Mouse (Mus musculus) kidney, embryonic 16.5 days (tissue): ENCODE data around the gene Brms1. TPM values are rescaled to one million over a fixed set of nuclear protein-coding genes. Genes with fewer than 3 reads are reported as not detected.

Experiments
- ATAC-seq: fragments of 200-750 bp; cut with Nextera tagmentation; 2 replicates; pipeline ENCODE4 v1.8.0; 2017; ENCODE audit warnings: moderate TSS enrichment; ENCODE audit not compliant: low FRiP score, low TSS enrichment
- H3K27ac ChIP-seq: fragments of 300-500 bp; sonication (generic); 2 replicates; pipeline ENCODE4 v1.5.1; 2014; ENCODE audit warnings: low read length
- H3K27me3 ChIP-seq: fragments of 300-500 bp; sonication (generic); 2 replicates; pipeline ENCODE4 v1.6.1; 2014; ENCODE audit warnings: low read length, control low read depth, mixed read lengths; ENCODE audit not compliant: insufficient read depth
- H3K36me3 ChIP-seq: fragments of 300-500 bp; sonication (generic); 2 replicates; pipeline ENCODE4 v1.6.1; 2014; ENCODE audit warnings: low read length, control low read depth, mixed read lengths; ENCODE audit not compliant: insufficient read depth
- H3K4me1 ChIP-seq: fragments of 300-500 bp; sonication (generic); 2 replicates; pipeline ENCODE4 v1.6.1; 2014; ENCODE audit warnings: low read length, control low read depth, mixed read lengths; ENCODE audit not compliant: insufficient read depth
- H3K4me2 ChIP-seq: fragments of 300-500 bp; sonication (generic); replicated peaks from 2 replicates; pipeline ENCODE4 v1.6.1; 2014; ENCODE audit warnings: low read depth, low read length
- H3K4me3 ChIP-seq: fragments of 300-500 bp; sonication (generic); 2 replicates; pipeline ENCODE4 v1.5.1; 2014; ENCODE audit warnings: mild to moderate bottlenecking, low read length
- H3K9ac ChIP-seq: fragments of 300-500 bp; sonication (generic); replicated peaks from 2 replicates; pipeline ENCODE4 v1.6.1; 2014; ENCODE audit warnings: low read length
- H3K9me3 ChIP-seq: fragments of 300-500 bp; sonication (generic); 2 replicates; pipeline ENCODE4 v1.6.1; 2016; ENCODE audit warnings: low read length, control low read depth
- WGBS: fragments of 180-500 bp; shearing (Covaris S2); extraction: QIAGEN DNeasy Blood & Tissue Kit; methylation state at CpG from one replicate; pipeline ENCODE4 v1.1.7; 2014; 5-methylcytosine and 5-hydroxymethylcytosine counted together
- polyA plus RNA-seq: library from polyadenylated mRNA; unstranded; fragments of >200 nt; fragmentation: Nextera tagmentation; extraction: Ambion mirVana; gene quantifications from 2 replicates; pipeline ENCODE4 v1.2.1, GENCODE M21; 2015

The Brms1 gene
- polyA plus RNA-seq, 1 experiment from 2014 or later, result 53.1 TPM

- Histone ChIP-seq H3K27ac (peak overlapping the region; percentile 83), H3K4me2 (no peak overlapping the region), H3K4me1 (peaks cover 51% of the 10 kb centered on the region), H3K4me3 (no peak overlapping the region), H3K27me3 (no peaks in the 10 kb centered on the region), H3K36me3 (no peaks in the 10 kb centered on the region), H3K9me3 (no peaks in the 10 kb centered on the region), H3K9ac (peak overlapping the region; percentile 14; the same call in 1 of the 2 replicates)
- ATAC-seq, result 0 out of 2 replicates have a peak, but pooled peaks have one; percentile 14
- 52% methylated on average over 5 of the region's 5 CpGs for WGBS
These were observed 19.5 kb downstream of the Brms1 start for GRCm38 (mm10) chr19:5060365-5061330.

GRCm38 (mm10) chr19:5062041-5062440 lies 20.9 kb downstream of the Brms1 start:
- 90% methylated on average over 5 of the region's 5 CpGs for WGBS
- no peak overlapping the region for H3K4me3 ChIP-seq
- H3K27ac ChIP-seq, result no peak overlapping the region
- H3K4me1 ChIP-seq, result peaks cover 48% of the 10 kb centered on the region
- no peak overlapping the region for H3K4me2 ChIP-seq
- no peaks in the 10 kb centered on the region for H3K9me3 ChIP-seq
- no peak for ATAC-seq
- H3K9ac ChIP-seq, result no peak overlapping the region
- no peaks in the 10 kb centered on the region for H3K27me3 ChIP-seq
- H3K36me3 ChIP-seq, result no peaks in the 10 kb centered on the region

- H3K27ac ChIP-seq, result no peak overlapping the region
- H3K36me3 ChIP-seq, result no peaks in the 10 kb centered on the region
- peaks cover 52% of the 10 kb centered on the region for H3K4me1 ChIP-seq
- peaks cover 3% of the 10 kb centered on the region; the same call in 1 of the 2 replicates for H3K27me3 ChIP-seq
- no peak overlapping the region for H3K4me3 ChIP-seq
- H3K9ac ChIP-seq, result no peak overlapping the region
- no peaks in the 10 kb centered on the region for H3K9me3 ChIP-seq
- no peak for ATAC-seq
- WGBS, result 55% methylated on average over 6 of the region's 6 CpGs
- H3K4me2 ChIP-seq, result no peak overlapping the region
These were observed 21.3 kb downstream of the Brms1 start for GRCm38 (mm10) chr19:5062446-5062845.

GRCm38 (mm10) chr19:5065104-5065503 lies 23.9 kb downstream of the Brms1 start:
- no peak overlapping the region for H3K9ac ChIP-seq
- H3K36me3 ChIP-seq, result no peaks in the 10 kb centered on the region
- H3K4me1 ChIP-seq, result peaks cover 54% of the 10 kb centered on the region
- H3K27me3 ChIP-seq, result peaks cover 15% of the 10 kb centered on the region
- H3K9me3 ChIP-seq, result no peaks in the 10 kb centered on the region
- H3K4me2 ChIP-seq, result no peak overlapping the region
- H3K27ac ChIP-seq, result no peak overlapping the region
- ATAC-seq, result no peak
- 54% methylated on average over 7 of the region's 7 CpGs for WGBS
- H3K4me3 ChIP-seq, result no peak overlapping the region

GRCm38 (mm10) chr19:5067040-5067799 lies 26.1 kb downstream of the Brms1 start:
- Histone ChIP-seq H3K4me3 (peak overlapping the region; percentile 62), H3K27ac (peak overlapping the region; percentile 94), H3K4me1 (peaks cover 51% of the 10 kb centered on the region), H3K9me3 (no peaks in the 10 kb centered on the region), H3K27me3 (peaks cover 20% of the 10 kb centered on the region), H3K9ac (peak overlapping the region; percentile 78), H3K36me3 (no peaks in the 10 kb centered on the region), H3K4me2 (peak overlapping the region; percentile 77)
- WGBS, result 6% methylated on average over 15 of the region's 15 CpGs
- peak; percentile 8; the same call in 1 of the 2 replicates for ATAC-seq

- H3K4me1 ChIP-seq, result peaks cover 58% of the 10 kb centered on the region
- H3K4me3 ChIP-seq, result peak within 1 kb of the TSS; percentile 62
- H3K27ac ChIP-seq, result peak within 1 kb of the TSS; percentile 94
- peak within 1 kb of the TSS; percentile 78 for H3K9ac ChIP-seq
- no peaks in the 10 kb centered on the region for H3K36me3 ChIP-seq
- no peaks in the 10 kb centered on the region for H3K9me3 ChIP-seq
- ATAC-seq, result peak; percentile 64
- 2% methylated on average over 43 of the region's 56 CpGs for WGBS
- peaks cover 20% of the 10 kb centered on the region for H3K27me3 ChIP-seq
- peak within 1 kb of the TSS; percentile 77 for H3K4me2 ChIP-seq
These were observed 26.9 kb downstream of the Brms1 start, which contains the start of gene Cd248 for GRCm38 (mm10) chr19:5067867-5068569. TSS of gene Cd248 (plus strand) at chr19:5068078.

GRCm38 (mm10) chr19:5068570-5069234 lies 27.5 kb downstream of the Brms1 start:
- Histone ChIP-seq H3K4me2 (peak overlapping the region; percentile 77), H3K9me3 (no peaks in the 10 kb centered on the region), H3K9ac (peak overlapping the region; percentile 78), H3K4me3 (peak overlapping the region; percentile 62), H3K27ac (peak overlapping the region; percentile 56), H3K36me3 (no peaks in the 10 kb centered on the region), H3K27me3 (peaks cover 22% of the 10 kb centered on the region), H3K4me1 (peaks cover 58% of the 10 kb centered on the region)
- WGBS, result 21% methylated on average over 21 of the region's 21 CpGs
- no peak for ATAC-seq

- Histone ChIP-seq H3K36me3 (no peaks in the 10 kb centered on the region), H3K9ac (no peak overlapping the region), H3K4me2 (peak overlapping the region; percentile 77), H3K9me3 (no peaks in the 10 kb centered on the region), H3K27me3 (peaks cover 22% of the 10 kb centered on the region), H3K4me1 (peaks cover 58% of the 10 kb centered on the region), H3K27ac (no peak overlapping the region), H3K4me3 (peak overlapping the region; percentile 62)
- no peak for ATAC-seq
- 74% methylated on average over 5 of the region's 5 CpGs for WGBS
These were observed 28.3 kb downstream of the Brms1 start for GRCm38 (mm10) chr19:5069486-5069885.

- peaks cover 55% of the 10 kb centered on the region for H3K4me1 ChIP-seq
- H3K36me3 ChIP-seq, result no peaks in the 10 kb centered on the region
- H3K4me2 ChIP-seq, result peak overlapping the region; percentile 77
- no peaks in the 10 kb centered on the region for H3K9me3 ChIP-seq
- peaks cover 22% of the 10 kb centered on the region for H3K27me3 ChIP-seq
- peak overlapping the region; percentile 42 for H3K9ac ChIP-seq
- H3K4me3 ChIP-seq, result peak overlapping the region; percentile 62
- WGBS, result 80% methylated on average over 7 of the region's 7 CpGs
- 0 out of 2 replicates have a peak overlapping the region, but pooled peaks have one; percentile 54 for H3K27ac ChIP-seq
- ATAC-seq, result no peak
These were observed 28.8 kb downstream of the Brms1 start for GRCm38 (mm10) chr19:5069978-5070377.
